Mouse (Mus musculus): ENCODE measurements around the gene Oas1c. TPM values are rescaled to one million over a fixed set of nuclear protein-coding genes. Genes with fewer than 3 reads are reported as not detected.

The Oas1c gene
- polyA plus RNA-seq, 1 experiment from 2014 or later: 0.55 TPM

DNA sequence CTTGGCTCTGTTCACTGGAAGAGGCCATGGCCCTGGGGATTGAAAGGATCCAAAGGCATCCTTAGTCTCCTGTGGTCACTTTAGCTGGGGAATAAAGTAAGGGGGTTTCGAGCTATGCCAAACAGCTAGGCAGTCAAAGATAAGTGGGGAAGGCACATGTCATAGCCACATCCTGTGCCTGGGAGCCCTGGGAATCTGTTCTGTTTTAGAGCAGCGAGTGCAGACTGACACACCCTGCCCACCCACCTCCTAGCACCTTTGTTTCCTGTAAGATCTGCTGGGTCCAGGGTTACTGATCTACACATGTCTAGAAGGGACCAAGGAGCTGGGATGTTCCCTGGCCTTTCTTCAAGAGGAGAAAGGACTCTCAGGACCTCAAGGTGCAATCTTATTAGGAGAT lies 33.4 kb downstream of the Oas1c start:
- Histone ChIP-seq H3K27me3 (replicated peaks) (no peaks in the 10 kb centered on the region), H3K4me2 (no peak overlapping the region), H3K27ac (replicated peaks) (no peak overlapping the region), H3K4me3 (replicated peaks) (no peak overlapping the region), H3K9ac (replicated peaks) (no peak overlapping the region), H3K36me3 (no peaks in the 10 kb centered on the region), H3K4me1 (no peaks in the 10 kb centered on the region), H3K9me3 (replicated peaks) (no peaks in the 10 kb centered on the region)
- WGBS: 94% methylated on average over 2 of the region's 2 CpGs
- no peak for ATAC-seq (ENCODE audit: low FRiP score)

- H3K36me3 ChIP-seq: no peaks in the 10 kb centered on the region
- WGBS: 85% methylated on average over 9 of the region's 9 CpGs
- H3K27ac ChIP-seq (replicated peaks): no peak within 1 kb of the TSS
- H3K4me3 ChIP-seq (replicated peaks): no peak within 1 kb of the TSS
- no peaks in the 10 kb centered on the region for H3K27me3 ChIP-seq (replicated peaks)
- no peak within 1 kb of the TSS for H3K4me2 ChIP-seq
- H3K9ac ChIP-seq (replicated peaks): no peak within 1 kb of the TSS
- H3K4me1 ChIP-seq: no peaks in the 10 kb centered on the region
- ATAC-seq (ENCODE audit: low FRiP score): no peak
- H3K9me3 ChIP-seq (replicated peaks): no peaks in the 10 kb centered on the region
Observed at GRCm38 (mm10) chr5:120777478-120777877, 34.8 kb downstream of the Oas1c start, which contains the start of gene Oas3. Gene Oas3 (minus strand): TSS chr5:120777661.

DNA sequence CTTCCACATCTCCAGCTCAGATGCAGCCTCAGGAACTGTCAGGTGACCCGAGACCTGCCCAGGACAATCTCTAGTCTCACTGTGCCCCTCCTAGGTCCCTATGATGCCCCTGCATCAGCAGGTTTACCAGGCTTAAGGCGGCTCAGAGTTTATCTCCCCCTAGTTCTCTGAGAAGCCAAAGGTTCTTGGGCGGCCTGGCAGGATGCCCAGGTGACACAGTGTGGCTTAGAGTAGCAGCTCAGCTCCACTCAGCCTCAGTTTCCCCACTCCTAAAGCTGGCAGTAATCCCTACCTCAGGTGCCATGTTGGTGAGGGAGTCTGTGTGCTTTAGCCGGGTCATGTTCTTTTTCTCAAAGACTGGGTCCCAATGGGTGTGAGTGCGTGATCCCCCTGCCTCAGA lies 35.5 kb downstream of the Oas1c start:
- Histone ChIP-seq H3K4me3 (replicated peaks) (no peak overlapping the region), H3K27me3 (replicated peaks) (no peaks in the 10 kb centered on the region), H3K4me2 (no peak overlapping the region), H3K27ac (replicated peaks) (no peak overlapping the region), H3K9ac (replicated peaks) (no peak overlapping the region), H3K9me3 (replicated peaks) (no peaks in the 10 kb centered on the region), H3K4me1 (no peaks in the 10 kb centered on the region), H3K36me3 (no peaks in the 10 kb centered on the region)
- WGBS: 87% methylated on average over 5 of the region's 5 CpGs
- ATAC-seq (ENCODE audit: low FRiP score): no peak

- no peaks in the 10 kb centered on the region for H3K9me3 ChIP-seq (replicated peaks)
- no peaks in the 10 kb centered on the region for H3K36me3 ChIP-seq
- H3K4me3 ChIP-seq (replicated peaks): no peak overlapping the region
- H3K27me3 ChIP-seq (replicated peaks): no peaks in the 10 kb centered on the region
- no peak overlapping the region for H3K27ac ChIP-seq (replicated peaks)
- WGBS: 86% methylated on average over 14 of the region's 14 CpGs
- no peak overlapping the region for H3K9ac ChIP-seq (replicated peaks)
- no peak for ATAC-seq (ENCODE audit: low FRiP score)
- no peak overlapping the region for H3K4me2 ChIP-seq
- H3K4me1 ChIP-seq: no peaks in the 10 kb centered on the region
Observed at GRCm38 (mm10) chr5:120775287-120775985, 36.9 kb downstream of the Oas1c start.

DNA sequence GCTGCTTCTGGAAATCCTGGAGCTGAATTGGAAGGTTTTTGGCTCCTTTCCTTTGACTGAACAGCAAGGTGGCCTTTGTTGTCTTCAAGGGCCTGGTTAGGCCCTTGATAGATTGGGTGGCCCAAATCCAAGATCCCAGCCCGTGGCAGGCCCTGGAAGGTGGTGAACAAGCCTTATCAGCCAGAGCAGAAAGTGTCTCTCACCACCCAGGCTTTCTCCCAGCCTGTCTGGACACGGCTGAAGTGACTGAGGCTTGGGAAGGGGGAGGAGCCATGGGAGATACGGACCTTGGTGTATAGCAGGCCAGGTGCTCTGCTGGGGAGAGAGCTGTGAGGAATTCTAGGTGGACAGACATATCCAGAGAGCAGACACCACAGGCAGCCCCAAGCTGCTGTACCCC lies 42.9 kb downstream of the Oas1c start:
- Histone ChIP-seq H3K4me3 (replicated peaks) (no peak overlapping the region), H3K9ac (replicated peaks) (no peak overlapping the region), H3K36me3 (no peaks in the 10 kb centered on the region), H3K4me2 (no peak overlapping the region), H3K27me3 (replicated peaks) (no peaks in the 10 kb centered on the region), H3K9me3 (replicated peaks) (no peaks in the 10 kb centered on the region), H3K4me1 (no peaks in the 10 kb centered on the region), H3K27ac (replicated peaks) (no peak overlapping the region)
- 81% methylated on average over 3 of the region's 3 CpGs for WGBS
- ATAC-seq (ENCODE audit: low FRiP score): no peak

DNA sequence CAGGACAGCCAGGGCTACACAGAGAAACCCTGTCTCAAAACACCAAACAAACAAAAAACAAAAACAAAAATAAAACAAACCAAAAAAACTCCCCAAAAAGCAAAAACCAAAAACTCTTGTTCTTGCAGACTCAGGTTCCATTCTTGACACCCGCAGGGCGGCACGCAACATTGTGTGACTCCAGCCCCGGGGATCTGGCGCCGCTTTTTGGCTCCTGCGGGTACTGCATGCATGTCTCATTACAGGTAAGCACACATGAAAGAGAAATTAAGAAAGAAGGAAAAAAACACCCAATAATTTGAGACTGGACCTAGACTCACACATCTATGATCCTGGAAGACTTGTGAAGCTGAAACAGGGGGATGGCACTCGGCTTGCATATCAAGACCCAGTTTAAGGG lies 47.3 kb downstream of the Oas1c start:
- H3K9ac ChIP-seq (replicated peaks): no peak overlapping the region
- WGBS: 68% methylated on average over 8 of the region's 8 CpGs
- no peaks in the 10 kb centered on the region for H3K4me1 ChIP-seq
- no peaks in the 10 kb centered on the region for H3K27me3 ChIP-seq (replicated peaks)
- no peaks in the 10 kb centered on the region for H3K36me3 ChIP-seq
- no peak overlapping the region for H3K27ac ChIP-seq (replicated peaks)
- ATAC-seq (ENCODE audit: low FRiP score): no peak
- H3K9me3 ChIP-seq (replicated peaks): no peaks in the 10 kb centered on the region
- no peak overlapping the region for H3K4me2 ChIP-seq
- no peak overlapping the region for H3K4me3 ChIP-seq (replicated peaks)

DNA sequence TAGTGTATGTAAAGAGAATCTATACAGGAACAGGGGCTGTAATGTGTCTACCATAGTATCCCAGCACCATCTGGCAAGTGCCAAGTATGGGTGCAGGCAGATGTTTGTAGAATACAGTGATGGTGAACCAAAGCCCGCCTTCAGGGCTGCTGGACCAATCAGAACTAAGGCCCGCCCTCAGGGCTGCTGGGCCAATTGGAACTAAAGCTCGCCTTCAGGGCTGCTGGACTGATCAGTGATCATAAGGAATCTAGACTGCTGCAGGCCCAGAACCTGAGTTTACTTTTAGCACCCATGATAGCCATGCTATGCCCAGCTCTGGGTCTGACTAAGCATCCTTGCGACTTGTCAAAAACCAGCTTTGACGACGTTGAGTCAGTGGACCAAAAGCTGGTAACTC lies 50.4 kb downstream of the Oas1c start:
- Histone ChIP-seq H3K27ac (replicated peaks) (no peak overlapping the region), H3K27me3 (replicated peaks) (no peaks in the 10 kb centered on the region), H3K4me3 (replicated peaks) (no peak overlapping the region), H3K4me2 (peak overlapping the region; percentile 11), H3K9ac (replicated peaks) (no peak overlapping the region), H3K4me1 (no peaks in the 10 kb centered on the region), H3K36me3 (no peaks in the 10 kb centered on the region), H3K9me3 (replicated peaks) (no peaks in the 10 kb centered on the region)
- WGBS: 24% methylated on average over 6 of the region's 6 CpGs
- no peak for ATAC-seq (ENCODE audit: low FRiP score)

GRCm38 (mm10) chr5:120754215-120754614 lies 58.1 kb downstream of the Oas1c start:
- no peak overlapping the region for H3K9ac ChIP-seq (replicated peaks)
- 86% methylated on average over 4 of the region's 4 CpGs for WGBS
- no peaks in the 10 kb centered on the region for H3K36me3 ChIP-seq
- H3K27ac ChIP-seq (replicated peaks): no peak overlapping the region
- no peaks in the 10 kb centered on the region for H3K9me3 ChIP-seq (replicated peaks)
- no peaks in the 10 kb centered on the region for H3K27me3 ChIP-seq (replicated peaks)
- H3K4me1 ChIP-seq: no peaks in the 10 kb centered on the region
- ATAC-seq (ENCODE audit: low FRiP score): no peak
- no peak overlapping the region for H3K4me3 ChIP-seq (replicated peaks)
- H3K4me2 ChIP-seq: no peak overlapping the region

DNA sequence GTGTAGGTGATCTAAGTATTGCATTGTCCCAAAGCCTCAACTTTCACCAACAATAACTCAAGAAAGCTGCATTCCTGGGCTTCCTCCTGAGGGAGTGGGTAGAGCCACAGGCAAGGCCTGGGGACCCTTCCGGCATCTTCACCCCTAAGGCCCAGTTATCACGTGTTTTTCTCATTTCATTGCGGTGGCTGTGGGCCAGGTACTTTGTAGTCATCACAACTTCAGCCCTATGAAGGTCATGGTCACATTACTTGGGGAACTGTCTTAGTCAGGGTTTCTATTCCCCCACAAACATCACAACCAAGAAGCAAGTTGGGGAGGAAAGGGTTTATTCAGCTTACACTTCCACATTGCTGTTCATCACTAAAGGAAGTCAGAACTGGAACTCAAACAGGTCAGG lies 59.5 kb downstream of the Oas1c start:
- Histone ChIP-seq H3K27me3 (replicated peaks) (no peaks in the 10 kb centered on the region), H3K9ac (replicated peaks) (no peak overlapping the region), H3K4me1 (no peaks in the 10 kb centered on the region), H3K4me3 (replicated peaks) (no peak overlapping the region), H3K36me3 (no peaks in the 10 kb centered on the region), H3K9me3 (replicated peaks) (no peaks in the 10 kb centered on the region), H3K4me2 (no peak overlapping the region), H3K27ac (replicated peaks) (no peak overlapping the region)
- ATAC-seq (ENCODE audit: low FRiP score): no peak
- WGBS: 85% methylated on average over 3 of the region's 3 CpGs

- Histone ChIP-seq H3K4me2 (no peak overlapping the region), H3K4me1 (peaks cover 2% of the 10 kb centered on the region; the same call in 1 of the 2 replicates), H3K9ac (replicated peaks) (no peak overlapping the region), H3K4me3 (replicated peaks) (no peak overlapping the region), H3K36me3 (no peaks in the 10 kb centered on the region), H3K27ac (replicated peaks) (no peak overlapping the region), H3K9me3 (replicated peaks) (no peaks in the 10 kb centered on the region), H3K27me3 (replicated peaks) (no peaks in the 10 kb centered on the region; the same call in 1 of the 2 replicates)
- WGBS: 73% methylated on average over 3 of the region's 3 CpGs
- ATAC-seq (ENCODE audit: low FRiP score): no peak
Observed at GRCm38 (mm10) chr5:120751206-120751605, 61.1 kb downstream of the Oas1c start.

Data from neural tube, embryonic 15.5 days (tissue).